Mouse (Mus musculus) regulatory T cell (primary cell): ENCODE measurements at regions not wholly inside any gene's neighbourhood (a gene's known extent, or its start where the extent isn't known, plus 50 kb on each side); places are given as distances from the start of the nearest gene placed in this dataset.

Source experiments
- in situ Hi-C: fragments of 300-600 bp; cut with MboI, MseI; formaldehyde crosslinking; loops from one replicate; pipeline ENCODE4 v1.15.1; 2025; ENCODE audit warnings: high pct_unique_total_duplicates

GRCm38 (mm10) chr17:68120230-68120629 lies 116.3 kb upstream of the Arhgap28 start:
- in situ Hi-C loops = no loop called here

GRCm38 (mm10) chr17:68120744-68121143 lies 116.8 kb upstream of the Arhgap28 start:
- in situ Hi-C loops = no loop called here

GRCm38 (mm10) chr17:68134373-68134772 lies 130.5 kb upstream of the Arhgap28 start:
- in situ Hi-C loops = loop anchor here (25.0 kb wide), 1 partner anchor 1097 kb away; no protein-coding TSS in a partner anchor

GRCm38 (mm10) chr17:68135436-68135835 lies 131.5 kb upstream of the Arhgap28 start:
- in situ Hi-C loops = loop anchor here (25.0 kb wide), 1 partner anchor 1098 kb away; no protein-coding TSS in a partner anchor

- in situ Hi-C loops = loop anchor here (25.0 kb wide), 1 partner anchor 1106 kb away; no protein-coding TSS in a partner anchor
Observed at GRCm38 (mm10) chr17:68143307-68143706, 130.3 kb upstream of the L3mbtl4 start.

- in situ Hi-C loops = loop anchor here (25.0 kb wide), 1 partner anchor 1112 kb away; no protein-coding TSS in a partner anchor
Observed at GRCm38 (mm10) chr17:68149237-68149792, 124.3 kb upstream of the L3mbtl4 start.

GRCm38 (mm10) chr17:68152438-68153120 lies 121.0 kb upstream of the L3mbtl4 start:
- in situ Hi-C loops = no loop called here

GRCm38 (mm10) chr17:68154879-68155278 lies 118.7 kb upstream of the L3mbtl4 start:
- in situ Hi-C loops = no loop called here

- in situ Hi-C loops = no loop called here
Observed at GRCm38 (mm10) chr17:68158172-68158651, 115.4 kb upstream of the L3mbtl4 start.

GRCm38 (mm10) chr17:68161107-68161506 lies 112.5 kb upstream of the L3mbtl4 start:
- in situ Hi-C loops = no loop called here

GRCm38 (mm10) chr17:68163545-68163944 lies 110.1 kb upstream of the L3mbtl4 start:
- in situ Hi-C loops = no loop called here

- in situ Hi-C loops = no loop called here
Observed at GRCm38 (mm10) chr17:68164666-68165065, 108.9 kb upstream of the L3mbtl4 start.

- in situ Hi-C loops = no loop called here
Observed at GRCm38 (mm10) chr17:68165171-68165825, 108.3 kb upstream of the L3mbtl4 start.

GRCm38 (mm10) chr17:68166397-68166796 lies 107.2 kb upstream of the L3mbtl4 start:
- in situ Hi-C loops = no loop called here

- in situ Hi-C loops = no loop called here
Observed at GRCm38 (mm10) chr17:68172838-68173237, 100.8 kb upstream of the L3mbtl4 start.

- in situ Hi-C loops = no loop called here
Observed at GRCm38 (mm10) chr17:68176611-68177165, 96.9 kb upstream of the L3mbtl4 start.

GRCm38 (mm10) chr17:68177835-68178234 lies 95.8 kb upstream of the L3mbtl4 start:
- in situ Hi-C loops = no loop called here

GRCm38 (mm10) chr17:68185385-68185784 lies 88.2 kb upstream of the L3mbtl4 start:
- in situ Hi-C loops = no loop called here

- in situ Hi-C loops = no loop called here
Observed at GRCm38 (mm10) chr17:68189888-68190287, 83.7 kb upstream of the L3mbtl4 start.

- in situ Hi-C loops = loop anchor here (10.0 kb wide), 1 partner anchor 1559 kb away; no protein-coding TSS in a partner anchor
Observed at GRCm38 (mm10) chr17:68205545-68205944, 68.1 kb upstream of the L3mbtl4 start.

GRCm38 (mm10) chr17:68208837-68209236 lies 64.8 kb upstream of the L3mbtl4 start:
- in situ Hi-C loops = loop anchor here (10.0 kb wide), 1 partner anchor 1556 kb away; no protein-coding TSS in a partner anchor
